Mouse (Mus musculus): ENCODE data around the gene Atp2a1. TPM values are rescaled to one million over a fixed set of nuclear protein-coding genes. Genes with fewer than 3 reads are reported as not detected.
"Not testable (repeated sequence)": the region's sequence is repeated elsewhere in the genome, so short reads cannot be mapped to it uniquely, and the experiment has no call there.

The Atp2a1 gene
- under 1 TPM; 0.87 TPM for total RNA-seq (2021)
- long read RNA-seq, experiment 1, partial matches to known transcripts: 0 of 2 reads
- long read RNA-seq, experiment 1, other reads (novel, unspliced or antisense): 2 of 2 reads
- long read RNA-seq, experiment 2, partial matches to known transcripts: 0 of 2 reads
- long read RNA-seq, experiment 2, other reads (novel, unspliced or antisense): 2 of 2 reads

- no peak for DNase-seq
Observed at GRCm38 (mm10) chr7:126463004-126463403, at the start of gene Atp2a1. Gene Atp2a1 (minus strand): TSS chr7:126463108.

GRCm38 (mm10) chr7:126511287-126511686 lies 48.4 kb upstream of the Atp2a1 start:
- no peak for DNase-seq

GRCm38 (mm10) chr7:126507126-126507778 lies 44.3 kb upstream of the Atp2a1 start:
- DNase-seq: no peak

GRCm38 (mm10) chr7:126504913-126505312 lies 42.0 kb upstream of the Atp2a1 start:
- no peak for DNase-seq

GRCm38 (mm10) chr7:126503273-126503878 lies 40.5 kb upstream of the Atp2a1 start, which contains the start of gene Atxn2l:
Gene Atxn2l (minus strand): TSS chr7:126503437.
- peak; percentile 99 for DNase-seq

- DNase-seq: no peak
Observed at GRCm38 (mm10) chr7:126502751-126503150, 39.8 kb upstream of the Atp2a1 start.

- DNase-seq: peak; percentile 94
Observed at GRCm38 (mm10) chr7:126502023-126502741, 39.3 kb upstream of the Atp2a1 start.

GRCm38 (mm10) chr7:126501684-126502022 lies 38.7 kb upstream of the Atp2a1 start:
- DNase-seq: no peak

- no peak for DNase-seq
Observed at GRCm38 (mm10) chr7:126499416-126499815, 36.5 kb upstream of the Atp2a1 start.

- no peak for DNase-seq
Observed at GRCm38 (mm10) chr7:126497966-126498365, 35.1 kb upstream of the Atp2a1 start.

- no peak for DNase-seq
Observed at GRCm38 (mm10) chr7:126496475-126496874, 33.6 kb upstream of the Atp2a1 start.

GRCm38 (mm10) chr7:126494120-126494519 lies 31.2 kb upstream of the Atp2a1 start:
- DNase-seq: no peak

- no peak for DNase-seq
Observed at GRCm38 (mm10) chr7:126491973-126492372, 29.1 kb upstream of the Atp2a1 start.

GRCm38 (mm10) chr7:126491005-126491404 lies 28.1 kb upstream of the Atp2a1 start:
- no peak for DNase-seq

GRCm38 (mm10) chr7:126487617-126488385 lies 24.9 kb upstream of the Atp2a1 start:
- DNase-seq: not testable (repeated sequence)

GRCm38 (mm10) chr7:126487052-126487483 lies 24.2 kb upstream of the Atp2a1 start, which contains the start of gene Tufm:
Gene Tufm (plus strand): TSS chr7:126487361.
- DNase-seq: peak; percentile 95 to 99

GRCm38 (mm10) chr7:126482392-126482871 lies 19.5 kb upstream of the Atp2a1 start:
- peak; percentile 88 to 94 for DNase-seq

- DNase-seq: no peak
Observed at GRCm38 (mm10) chr7:126481699-126482098, 18.8 kb upstream of the Atp2a1 start.

- peak; percentile 92 for DNase-seq
Observed at GRCm38 (mm10) chr7:126474993-126475581, 12.2 kb upstream of the Atp2a1 start, which contains the start of gene Sh2b1. Gene Sh2b1 (minus strand): TSS chr7:126475424.

- DNase-seq: peak in 1 of 2 experiments; percentile 38
Observed at GRCm38 (mm10) chr7:126474486-126474955, 11.6 kb upstream of the Atp2a1 start.

- DNase-seq: no peak
Observed at GRCm38 (mm10) chr7:126473470-126474086, 10.7 kb upstream of the Atp2a1 start.
